Mouse (Mus musculus) ES-Bruce4 (cell line): ENCODE data around the gene Nedd8.

ENCODE experiments used
- CTCF ChIP-seq: IDR thresholded peaks from one replicate; pipeline ENCODE4 v1.8.1; 2011; ENCODE audit warnings: low read depth, low read length
- EP300 ChIP-seq: IDR thresholded peaks from 2 replicates; pipeline ENCODE4 v1.6.1; 2011; ENCODE audit warnings: low read depth, low read length; ENCODE audit not compliant: insufficient read depth

DNA sequence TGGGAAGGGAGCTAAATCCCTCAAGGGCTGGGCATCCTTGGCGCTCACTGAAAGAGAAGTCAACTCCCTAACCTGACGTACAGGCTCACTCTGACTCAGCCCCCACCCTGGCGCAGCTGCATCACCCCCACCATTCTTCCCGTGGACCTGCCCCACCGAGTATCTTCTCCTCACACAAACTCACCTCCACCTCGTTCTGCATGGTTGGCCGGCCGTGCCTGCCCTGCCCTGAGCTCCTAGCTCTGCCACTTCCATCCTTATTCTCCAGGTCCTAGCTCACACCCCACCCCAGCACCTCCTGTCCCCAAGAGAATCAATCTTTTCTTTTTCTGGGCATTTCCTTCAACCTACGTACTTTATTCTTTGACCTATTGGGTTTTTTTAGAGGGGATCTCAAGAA is 29.2 kb upstream of the Nedd8 start:
- no peak for TF ChIP-seq CTCF
- TF ChIP-seq EP300: no peak
